Mouse (Mus musculus) ES-Bruce4 (cell line): ENCODE data around the gene Myo1c. TPM values are rescaled to one million over a fixed set of nuclear protein-coding genes. Genes with fewer than 3 reads are reported as not detected.

Experiments
- H3K27ac ChIP-seq: 2 replicates; pipeline ENCODE4 v1.5.1; 2012; ENCODE audit warnings: low read length, inconsistent platforms; ENCODE audit not compliant: insufficient read depth
- H3K27me3 ChIP-seq: 2 replicates; pipeline ENCODE4 v1.6.1; 2012; ENCODE audit warnings: mild to moderate bottlenecking, low read length, inconsistent platforms; ENCODE audit not compliant: control insufficient read depth, poor library complexity, insufficient read depth, severe bottlenecking
- H3K36me3 ChIP-seq: 2 replicates; pipeline ENCODE4 v1.6.1; 2012; ENCODE audit warnings: inconsistent platforms, mild to moderate bottlenecking, low read length, moderate library complexity; ENCODE audit not compliant: control insufficient read depth, poor library complexity, insufficient read depth, severe bottlenecking
- H3K4me1 ChIP-seq: one replicate; pipeline ENCODE4 v1.8.1; 2011; ENCODE audit warnings: low read length; ENCODE audit not compliant: control insufficient read depth, insufficient read depth
- H3K4me3 ChIP-seq: 2 replicates; pipeline ENCODE4 v1.5.1; 2011; ENCODE audit warnings: low read depth, mild to moderate bottlenecking, low read length
- H3K9ac ChIP-seq: 2 replicates; pipeline ENCODE4 v1.6.1; 2012; ENCODE audit warnings: low read depth, mild to moderate bottlenecking, inconsistent platforms; ENCODE audit not compliant: poor library complexity, severe bottlenecking
- H3K9me3 ChIP-seq: replicated peaks from 2 replicates; pipeline ENCODE4 v1.6.1; 2012; ENCODE audit warnings: mild to moderate bottlenecking, low read length, inconsistent platforms; ENCODE audit not compliant: control insufficient read depth, poor library complexity, insufficient read depth, severe bottlenecking
- CTCF ChIP-seq: IDR thresholded peaks from one replicate; pipeline ENCODE4 v1.8.1; 2011; ENCODE audit warnings: low read depth, low read length
- EP300 ChIP-seq: IDR thresholded peaks from 2 replicates; pipeline ENCODE4 v1.6.1; 2011; ENCODE audit warnings: low read depth, low read length; ENCODE audit not compliant: insufficient read depth
- POLR2A ChIP-seq: IDR thresholded peaks from one replicate; pipeline ENCODE4 v1.8.1; 2011; ENCODE audit warnings: low read length; ENCODE audit not compliant: insufficient read depth
- polyA plus RNA-seq: library from polyadenylated mRNA; stranded (reverse); fragments of >200 nt; gene quantifications from 2 replicates; pipeline ENCODE4 v1.2.4, GENCODE M21; 2011; ENCODE audit warnings: low read depth; ENCODE audit not compliant: missing spikeins, insufficient read depth, insufficient read length

Myo1c gene
- polyA plus RNA-seq, 1 experiment, result 82.9 TPM

GRCm38 (mm10) chr11:75625820-75626219 lies 24.5 kb upstream of the Myo1c start:
- Histone ChIP-seq H3K9ac (no peak overlapping the region), H3K4me3 (no peak overlapping the region), H3K9me3 (no peaks in the 10 kb centered on the region), H3K36me3 (peaks cover 8% of the 10 kb centered on the region), H3K27me3 (no peaks in the 10 kb centered on the region), H3K4me1 (peaks cover 7% of the 10 kb centered on the region), H3K27ac (peak overlapping the region; percentile 57; the same call in 1 of the 2 replicates)
- TF ChIP-seq CTCF (no peak), EP300 (no peak), POLR2A (no peak)

DNA sequence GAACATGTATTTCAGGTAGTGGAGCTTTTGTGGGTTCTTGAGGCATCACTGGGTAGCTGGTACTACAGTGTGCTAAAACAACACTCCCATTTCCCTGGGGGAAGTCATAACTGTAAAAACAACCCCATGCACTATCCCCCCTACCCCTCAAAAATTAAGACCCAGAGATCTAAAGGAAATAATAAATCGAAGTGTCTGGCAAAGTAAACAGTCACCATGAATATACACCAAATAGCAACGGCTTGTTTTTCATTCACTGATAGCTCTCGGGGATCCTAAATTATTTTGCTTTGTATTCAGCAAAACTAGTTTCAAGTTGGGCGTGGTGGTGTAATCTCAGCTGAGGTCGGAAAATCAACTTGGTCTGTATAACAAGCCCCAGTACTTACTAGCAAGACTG lies 20.2 kb upstream of the Myo1c start:
- Histone ChIP-seq H3K4me1 (peaks cover 2% of the 10 kb centered on the region), H3K9ac (peak overlapping the region; percentile 85), H3K9me3 (no peaks in the 10 kb centered on the region), H3K4me3 (no peak overlapping the region; the same call in 1 of the 2 replicates), H3K36me3 (peaks cover 8% of the 10 kb centered on the region), H3K27ac (0 out of 2 replicates have a peak overlapping the region, but pooled peaks have one; percentile 39), H3K27me3 (no peaks in the 10 kb centered on the region)
- TF ChIP-seq EP300, result no peak
- TF ChIP-seq CTCF, result no peak
- TF ChIP-seq POLR2A, result no peak

- Histone ChIP-seq H3K9ac (peak within 1 kb of the TSS; percentile 85), H3K9me3 (no peaks in the 10 kb centered on the region), H3K4me3 (peak within 1 kb of the TSS; percentile 94), H3K27ac (0 out of 2 replicates have a peak within 1 kb of the TSS, but pooled peaks have one; percentile 39), H3K4me1 (peaks cover under 1% of the 10 kb centered on the region), H3K27me3 (no peaks in the 10 kb centered on the region), H3K36me3 (peaks cover 5% of the 10 kb centered on the region)
- TF ChIP-seq POLR2A (peak; percentile 85), EP300 (no peak)
These were observed 19.6 kb upstream of the Myo1c start, which contains the start of gene Inpp5k for GRCm38 (mm10) chr11:75630645-75631229. Inpp5k (plus strand) TSS chr11:75630988.

DNA sequence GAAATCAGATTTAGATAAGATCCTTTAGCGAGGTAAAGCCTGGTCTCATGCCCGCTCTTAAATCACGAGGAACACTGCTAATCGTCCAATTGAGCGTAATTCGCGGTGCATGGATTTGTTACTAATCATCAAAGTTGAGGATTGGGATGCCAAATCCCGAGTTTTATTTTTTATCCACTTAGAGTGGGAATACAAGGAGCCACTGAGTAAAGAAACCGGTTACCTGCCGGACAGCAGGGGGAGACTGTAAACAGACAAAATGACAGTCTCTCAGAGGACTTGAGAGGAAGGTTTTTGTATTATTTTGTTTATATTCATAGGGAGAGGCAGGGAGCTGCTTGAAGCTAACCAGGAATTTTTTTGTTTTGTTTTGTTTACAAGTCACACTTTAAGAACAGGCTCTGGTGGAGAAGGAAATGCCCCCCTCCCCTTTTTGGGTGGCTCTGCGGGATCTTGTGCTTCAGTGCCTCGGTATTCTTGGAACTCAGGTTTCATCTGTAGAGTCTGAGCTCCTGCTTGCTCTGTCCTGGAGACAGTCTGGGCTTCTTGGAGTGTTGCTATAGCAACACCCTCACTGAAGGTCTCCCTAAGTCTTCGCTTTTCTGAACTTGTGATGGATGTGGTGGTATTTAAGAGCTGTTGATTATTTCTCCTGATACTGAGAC lies 18.6 kb upstream of the Myo1c start:
- Histone ChIP-seq H3K9me3 (no peaks in the 10 kb centered on the region), H3K4me1 (no peaks in the 10 kb centered on the region), H3K27me3 (no peaks in the 10 kb centered on the region), H3K9ac (peak overlapping the region; percentile 59), H3K4me3 (peak overlapping the region; percentile 85), H3K27ac (no peak overlapping the region), H3K36me3 (peaks cover 1% of the 10 kb centered on the region; the same call in 1 of the 2 replicates)
- TF ChIP-seq EP300 (no peak), CTCF (no peak), POLR2A (no peak)

GRCm38 (mm10) chr11:75632921-75633320 lies 17.4 kb upstream of the Myo1c start:
- Histone ChIP-seq H3K27me3 (no peaks in the 10 kb centered on the region), H3K4me1 (no peaks in the 10 kb centered on the region), H3K4me3 (no peak overlapping the region), H3K9ac (no peak overlapping the region), H3K36me3 (no peaks in the 10 kb centered on the region; the same call in 1 of the 2 replicates), H3K27ac (no peak overlapping the region), H3K9me3 (no peaks in the 10 kb centered on the region)
- TF ChIP-seq CTCF, result no peak

DNA sequence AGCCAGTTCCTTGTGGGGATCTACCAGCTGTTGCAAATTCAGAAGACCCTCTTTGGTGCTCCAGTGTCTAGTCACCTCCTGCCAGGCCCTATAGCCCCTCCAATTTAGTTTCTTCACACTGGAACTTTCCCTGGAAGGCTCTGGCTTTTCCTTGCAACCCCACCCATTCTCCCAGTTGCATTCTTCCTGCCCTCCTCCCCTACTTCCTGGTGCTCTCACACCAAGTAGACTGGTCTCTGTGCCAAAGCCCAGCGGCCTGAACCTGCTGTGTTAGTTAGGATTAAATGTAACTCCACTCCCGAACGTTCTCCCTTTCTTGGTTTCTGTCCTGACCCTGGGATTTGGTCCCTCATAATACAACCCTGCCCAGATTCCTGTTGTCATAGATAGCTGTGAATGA lies 15.5 kb upstream of the Myo1c start:
- no peak overlapping the region for H3K27ac ChIP-seq
- H3K36me3 ChIP-seq, result no peaks in the 10 kb centered on the region
- TF ChIP-seq CTCF (no peak), POLR2A (no peak), EP300 (no peak)
- no peaks in the 10 kb centered on the region for H3K4me1 ChIP-seq
- H3K4me3 ChIP-seq, result no peak overlapping the region
- H3K9ac ChIP-seq, result no peak overlapping the region
- H3K27me3 ChIP-seq, result no peaks in the 10 kb centered on the region
- no peaks in the 10 kb centered on the region for H3K9me3 ChIP-seq
